Mouse (Mus musculus): ENCODE results near the gene Pet100. TPM values are rescaled to one million over a fixed set of nuclear protein-coding genes. Genes with fewer than 3 reads are reported as not detected.
A peak's percentile ranks its signal among the peaks of the same experiment; 100 is the strongest.
"Not testable (repeated sequence)": the region's sequence is repeated elsewhere in the genome, so short reads cannot be mapped to it uniquely, and the experiment has no call there.

Gene Pet100
- 63.5 and 68.0 TPM in 2 replicates for polyA plus RNA-seq (2015; fragmentation: Nextera tagmentation; extraction: Ambion mirVana)

- Histone ChIP-seq H3K27ac (ENCODE audit: low read length) (peak within 1 kb of the TSS; percentile 23; the same call in 1 of the 2 replicates), H3K4me2 (ENCODE audit: low read length) (peak within 1 kb of the TSS; percentile 93), H3K4me3 (ENCODE audit: low read depth, low read length) (peak within 1 kb of the TSS; percentile 68), H3K4me1 (ENCODE audit: control insufficient read depth, insufficient read depth, low read length) (peaks cover 18% of the 10 kb centered on the region), H3K9me3 (replicated peaks; ENCODE audit: control insufficient read depth, low read length, poor library complexity, severe bottlenecking) (no peaks in the 10 kb centered on the region), H3K9ac (ENCODE audit: low read depth, low read length) (peak within 1 kb of the TSS; percentile 68), H3K27me3 (ENCODE audit: control insufficient read depth, insufficient read depth, low read depth, low read length) (no peaks in the 10 kb centered on the region), H3K36me3 (ENCODE audit: control insufficient read depth, insufficient read depth, low read length) (peaks cover 10% of the 10 kb centered on the region)
- WGBS, result under 1% methylated on average over 37 of the region's 37 CpGs
- peak; percentile 96 for ATAC-seq
These were observed at the start of gene Pet100, which contains the start of gene Xab2 for GRCm38 (mm10) chr8:3621199-3621970. Gene Pet100, plus strand, starts transcription at chr8:3621548. Gene Xab2, minus strand, starts transcription at chr8:3621316.

GRCm38 (mm10) chr8:3574546-3574945 is 46.8 kb upstream of the Pet100 start:
- Histone ChIP-seq H3K4me1 (ENCODE audit: control insufficient read depth, insufficient read depth, low read length) (no peaks in the 10 kb centered on the region), H3K9ac (ENCODE audit: low read depth, low read length) (no peak overlapping the region), H3K4me2 (ENCODE audit: low read length) (no peak overlapping the region), H3K27ac (ENCODE audit: low read length) (no peak overlapping the region), H3K4me3 (ENCODE audit: low read depth, low read length) (no peak overlapping the region), H3K9me3 (replicated peaks; ENCODE audit: control insufficient read depth, low read length, poor library complexity, severe bottlenecking) (no peaks in the 10 kb centered on the region), H3K36me3 (ENCODE audit: control insufficient read depth, insufficient read depth, low read length) (no peaks in the 10 kb centered on the region), H3K27me3 (ENCODE audit: control insufficient read depth, insufficient read depth, low read depth, low read length) (no peaks in the 10 kb centered on the region)
- WGBS, result 96% methylated on average over 3 of the region's 3 CpGs
- ATAC-seq, result no peak

GRCm38 (mm10) chr8:3576211-3576960 is 45.0 kb upstream of the Pet100 start:
- H3K36me3 ChIP-seq (ENCODE audit: control insufficient read depth, insufficient read depth, low read length), result no peaks in the 10 kb centered on the region
- no peak overlapping the region for H3K4me3 ChIP-seq (ENCODE audit: low read depth, low read length)
- H3K4me1 ChIP-seq (ENCODE audit: control insufficient read depth, insufficient read depth, low read length), result no peaks in the 10 kb centered on the region
- no peaks in the 10 kb centered on the region for H3K27me3 ChIP-seq (ENCODE audit: control insufficient read depth, insufficient read depth, low read depth, low read length)
- H3K4me2 ChIP-seq (ENCODE audit: low read length), result no peak overlapping the region
- H3K27ac ChIP-seq (ENCODE audit: low read length), result no peak overlapping the region
- 82% methylated on average over 15 of the region's 15 CpGs for WGBS
- H3K9me3 ChIP-seq (replicated peaks; ENCODE audit: control insufficient read depth, low read length, poor library complexity, severe bottlenecking), result no peaks in the 10 kb centered on the region
- ATAC-seq, result no peak
- no peak overlapping the region for H3K9ac ChIP-seq (ENCODE audit: low read depth, low read length)

- Histone ChIP-seq H3K4me3 (ENCODE audit: low read depth, low read length) (no peak overlapping the region), H3K27ac (ENCODE audit: low read length) (no peak overlapping the region), H3K9me3 (replicated peaks; ENCODE audit: control insufficient read depth, low read length, poor library complexity, severe bottlenecking) (no peaks in the 10 kb centered on the region), H3K27me3 (ENCODE audit: control insufficient read depth, insufficient read depth, low read depth, low read length) (no peaks in the 10 kb centered on the region), H3K36me3 (ENCODE audit: control insufficient read depth, insufficient read depth, low read length) (no peaks in the 10 kb centered on the region), H3K4me1 (ENCODE audit: control insufficient read depth, insufficient read depth, low read length) (no peaks in the 10 kb centered on the region), H3K9ac (ENCODE audit: low read depth, low read length) (0 out of 2 replicates have a peak overlapping the region, but pooled peaks have one; percentile 20), H3K4me2 (ENCODE audit: low read length) (no peak overlapping the region)
- ATAC-seq, result no peak
- 83% methylated on average over 9 of the region's 9 CpGs for WGBS
These were observed 41.7 kb upstream of the Pet100 start for GRCm38 (mm10) chr8:3579390-3580364.

GRCm38 (mm10) chr8:3581961-3582360 is 39.4 kb upstream of the Pet100 start:
- H3K4me3 ChIP-seq (ENCODE audit: low read depth, low read length); H3K4me1 ChIP-seq (ENCODE audit: control insufficient read depth, insufficient read depth, low read length); ATAC-seq; H3K27ac ChIP-seq (ENCODE audit: low read length); H3K9me3 ChIP-seq (replicated peaks; ENCODE audit: control insufficient read depth, low read length, poor library complexity, severe bottlenecking); H3K9ac ChIP-seq (ENCODE audit: low read depth, low read length); H3K27me3 ChIP-seq (ENCODE audit: control insufficient read depth, insufficient read depth, low read depth, low read length); H3K4me2 ChIP-seq (ENCODE audit: low read length); H3K36me3 ChIP-seq (ENCODE audit: control insufficient read depth, insufficient read depth, low read length): not testable (repeated sequence)
- WGBS, result 77% methylated on average over 1 of the region's 3 CpGs

GRCm38 (mm10) chr8:3586452-3586851 is 34.9 kb upstream of the Pet100 start:
- WGBS, result 98% methylated on average over 2 of the region's 2 CpGs
- ATAC-seq, result no peak

GRCm38 (mm10) chr8:3586993-3587390 is 34.4 kb upstream of the Pet100 start, which contains the start of gene Camsap3:
Gene Camsap3, plus strand, starts transcription at chr8:3587293.
- Histone ChIP-seq H3K36me3 (ENCODE audit: control insufficient read depth, insufficient read depth, low read length) (no peaks in the 10 kb centered on the region), H3K27me3 (ENCODE audit: control insufficient read depth, insufficient read depth, low read depth, low read length) (no peaks in the 10 kb centered on the region), H3K9me3 (replicated peaks; ENCODE audit: control insufficient read depth, low read length, poor library complexity, severe bottlenecking) (no peaks in the 10 kb centered on the region), H3K27ac (ENCODE audit: low read length) (peak within 1 kb of the TSS; percentile 91), H3K9ac (ENCODE audit: low read depth, low read length) (peak within 1 kb of the TSS; percentile 95), H3K4me1 (ENCODE audit: control insufficient read depth, insufficient read depth, low read length) (no peaks in the 10 kb centered on the region; the same call in 1 of the 2 replicates), H3K4me3 (ENCODE audit: low read depth, low read length) (peak within 1 kb of the TSS; percentile 96), H3K4me2 (ENCODE audit: low read length) (peak within 1 kb of the TSS; percentile 79)
- 0% methylated on average over 7 of the region's 7 CpGs for WGBS
- ATAC-seq, result peak; percentile 0; the same call in 1 of the 2 replicates

More at GRCm38 (mm10) chr8:3586452-3586851, 34.9 kb upstream of the Pet100 start:
- Histone ChIP-seq H3K9me3 (replicated peaks; ENCODE audit: control insufficient read depth, low read length, poor library complexity, severe bottlenecking) (no peaks in the 10 kb centered on the region), H3K27ac (ENCODE audit: low read length) (no peak overlapping the region), H3K9ac (ENCODE audit: low read depth, low read length) (no peak overlapping the region), H3K27me3 (ENCODE audit: control insufficient read depth, insufficient read depth, low read depth, low read length) (no peaks in the 10 kb centered on the region), H3K4me1 (ENCODE audit: control insufficient read depth, insufficient read depth, low read length) (no peaks in the 10 kb centered on the region; the same call in 1 of the 2 replicates), H3K36me3 (ENCODE audit: control insufficient read depth, insufficient read depth, low read length) (no peaks in the 10 kb centered on the region), H3K4me3 (ENCODE audit: low read depth, low read length) (no peak overlapping the region), H3K4me2 (ENCODE audit: low read length) (no peak overlapping the region)

Data from midbrain, embryonic 16.5 days (tissue).